Mouse (Mus musculus): ENCODE results near the gene Mpzl1.
"Not testable (repeated sequence)": the region's sequence is repeated elsewhere in the genome, so short reads cannot be mapped to it uniquely, and the experiment has no call there.

Mpzl1 gene

DNA sequence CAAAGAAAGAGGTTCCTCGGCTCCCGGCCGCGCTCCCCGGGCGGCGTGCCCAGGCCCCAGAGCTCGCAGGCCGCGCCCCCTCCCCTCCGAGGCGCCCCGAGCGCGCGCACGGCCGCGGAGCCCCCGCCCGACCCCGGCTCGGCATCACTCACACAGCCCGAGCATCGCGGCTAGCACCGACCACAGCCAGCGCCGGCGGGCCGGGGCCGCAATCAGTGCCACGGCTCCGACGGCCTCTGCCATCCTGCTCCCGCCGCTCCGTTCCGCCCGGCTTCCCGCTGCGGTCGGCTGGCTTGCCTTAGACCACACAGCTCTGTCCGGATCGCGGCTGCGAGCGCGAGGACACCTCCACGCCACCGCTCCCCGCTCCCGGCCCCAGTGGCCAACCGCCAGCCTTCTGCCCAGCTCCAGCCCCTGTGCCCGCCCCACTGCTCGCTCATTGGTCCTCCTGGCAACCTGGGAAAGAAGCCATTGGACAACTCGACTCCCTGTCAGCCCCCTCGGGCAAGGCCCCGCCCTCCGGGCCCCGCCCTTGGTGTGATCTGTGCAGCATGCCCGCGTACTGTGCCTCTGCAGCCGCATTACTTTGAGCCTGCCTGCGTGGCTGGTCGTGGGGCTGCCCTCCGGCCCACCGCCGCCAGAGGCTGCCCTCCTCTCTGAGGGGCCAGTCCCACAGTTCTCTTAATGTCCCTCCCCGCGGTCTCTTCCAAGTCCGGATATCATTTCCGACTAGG is at the start of gene Mpzl1:
Gene Mpzl1, minus strand, starts transcription at position 388 of the 734 bp plus-strand sequence.
- no peaks in the 10 kb centered on the region for H3K27me3 ChIP-seq (ENCODE audit: insufficient read depth, low read length)
- peaks cover 6% of the 10 kb centered on the region; the same call in 1 of the 2 replicates for H3K36me3 ChIP-seq (ENCODE audit: insufficient read depth, low read length)
- no peaks in the 10 kb centered on the region for H3K9me3 ChIP-seq (ENCODE audit: low read length)
- H3K4me1 ChIP-seq (replicated peaks; ENCODE audit: low read depth, low read length) = peaks cover 60% of the 10 kb centered on the region
- peak within 1 kb of the TSS; percentile 89 for H3K4me3 ChIP-seq (replicated peaks; ENCODE audit: low read length)
- TF ChIP-seq CTCF (conservative IDR thresholded peaks at IDR 0.05; ENCODE audit: low read length) = no peak
- TF ChIP-seq POU5F1 (IDR thresholded peaks at IDR 0.05; ENCODE audit: borderline replicate concordance, low read length) = no peak
- no peak for TF ChIP-seq NANOG (IDR thresholded peaks at IDR 0.05; ENCODE audit: borderline replicate concordance, low read length)

DNA sequence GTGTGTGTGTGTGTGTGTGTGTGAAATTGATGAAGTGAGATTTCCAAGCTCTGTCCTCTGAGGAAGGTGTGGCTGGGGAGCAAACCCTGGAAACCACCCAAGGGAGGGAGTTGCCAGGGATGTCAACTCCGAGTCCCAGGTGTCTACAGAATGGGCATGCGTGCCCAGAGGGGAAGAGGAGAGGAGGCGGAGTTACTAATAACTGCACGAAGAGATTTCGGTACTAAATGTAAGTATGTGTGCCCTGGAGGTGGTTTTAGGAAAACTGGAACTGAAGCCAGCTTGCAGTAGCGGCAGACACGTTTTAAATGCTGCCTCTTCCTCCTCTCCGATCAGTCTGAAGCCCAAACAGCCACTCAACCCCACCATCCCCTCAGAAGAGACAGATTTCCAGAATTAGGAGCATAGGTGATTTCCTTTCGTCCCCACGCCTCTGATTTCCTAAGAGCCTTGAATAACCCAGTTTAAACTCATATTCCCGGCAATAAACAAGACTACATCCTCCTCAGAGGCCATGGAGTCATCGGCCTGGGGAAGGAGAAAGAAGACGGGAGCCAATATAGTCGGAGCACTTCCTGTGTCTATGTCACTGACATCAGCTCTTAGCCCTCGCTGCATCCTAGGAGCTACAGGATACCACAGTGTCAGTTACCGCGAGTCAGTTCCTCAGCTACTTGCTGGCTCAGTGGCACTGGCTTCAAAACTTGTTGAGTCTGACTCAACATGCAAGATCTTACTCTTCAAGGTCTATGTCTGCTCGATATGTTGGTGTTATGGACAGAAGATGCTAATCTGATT is 47.9 kb upstream of the Mpzl1 start:
- Histone ChIP-seq H3K4me1 (replicated peaks; ENCODE audit: low read depth, low read length) (peaks cover 25% of the 10 kb centered on the region), H3K36me3 (ENCODE audit: insufficient read depth, low read length) (no peaks in the 10 kb centered on the region), H3K4me3 (replicated peaks; ENCODE audit: low read length) (no peak overlapping the region), H3K9me3 (ENCODE audit: low read length) (no peaks in the 10 kb centered on the region), H3K27me3 (ENCODE audit: insufficient read depth, low read length) (peaks cover 6% of the 10 kb centered on the region; the same call in 1 of the 2 replicates)
- TF ChIP-seq POU5F1 (IDR thresholded peaks at IDR 0.05; ENCODE audit: borderline replicate concordance, low read length) (no peak), NANOG (IDR thresholded peaks at IDR 0.05; ENCODE audit: borderline replicate concordance, low read length) (no peak), CTCF (conservative IDR thresholded peaks at IDR 0.05; ENCODE audit: low read length) (no peak)

DNA sequence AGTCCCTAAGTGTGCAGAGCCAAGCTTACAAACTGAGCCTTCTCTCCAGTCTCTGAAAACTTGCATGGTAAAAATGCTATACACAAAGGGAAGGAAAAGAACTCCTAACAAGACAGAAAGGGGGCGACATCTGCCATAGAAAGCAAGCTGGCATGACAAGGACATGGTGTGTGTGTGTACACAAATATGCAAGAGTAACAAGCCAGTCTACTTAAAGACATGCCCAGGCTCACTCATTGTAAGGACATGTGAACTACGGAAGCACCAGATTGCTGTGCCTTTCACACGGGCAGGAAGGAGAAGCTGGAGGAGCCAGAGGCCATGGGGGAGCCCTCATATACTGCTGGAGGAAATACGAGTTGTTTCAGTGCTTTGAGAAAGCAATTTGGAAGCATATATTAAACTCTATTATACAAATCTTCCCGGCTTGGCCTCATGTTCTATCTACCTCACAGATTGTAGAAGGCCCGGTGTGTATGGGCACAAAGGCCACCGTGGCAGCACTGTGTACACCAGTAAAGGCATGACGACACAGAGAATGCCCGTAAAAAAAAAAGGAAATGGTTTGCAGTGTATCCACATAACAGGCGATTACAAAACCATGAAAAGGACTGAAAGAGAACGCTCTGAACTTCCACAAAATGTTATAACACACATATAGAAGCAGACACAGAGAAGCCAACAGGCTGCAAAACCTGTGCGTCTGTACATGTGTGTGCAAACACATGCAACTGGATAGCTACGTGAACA is 46.9 kb upstream of the Mpzl1 start:
- Histone ChIP-seq H3K9me3 (ENCODE audit: low read length) (no peaks in the 10 kb centered on the region), H3K4me1 (replicated peaks; ENCODE audit: low read depth, low read length) (peaks cover 22% of the 10 kb centered on the region), H3K27me3 (ENCODE audit: insufficient read depth, low read length) (no peaks in the 10 kb centered on the region; the same call in 1 of the 2 replicates), H3K4me3 (replicated peaks; ENCODE audit: low read length) (no peak overlapping the region), H3K36me3 (ENCODE audit: insufficient read depth, low read length) (no peaks in the 10 kb centered on the region)
- no peak for TF ChIP-seq NANOG (IDR thresholded peaks at IDR 0.05; ENCODE audit: borderline replicate concordance, low read length)
- TF ChIP-seq CTCF (conservative IDR thresholded peaks at IDR 0.05; ENCODE audit: low read length) = no peak
- no peak for TF ChIP-seq POU5F1 (IDR thresholded peaks at IDR 0.05; ENCODE audit: borderline replicate concordance, low read length)

DNA sequence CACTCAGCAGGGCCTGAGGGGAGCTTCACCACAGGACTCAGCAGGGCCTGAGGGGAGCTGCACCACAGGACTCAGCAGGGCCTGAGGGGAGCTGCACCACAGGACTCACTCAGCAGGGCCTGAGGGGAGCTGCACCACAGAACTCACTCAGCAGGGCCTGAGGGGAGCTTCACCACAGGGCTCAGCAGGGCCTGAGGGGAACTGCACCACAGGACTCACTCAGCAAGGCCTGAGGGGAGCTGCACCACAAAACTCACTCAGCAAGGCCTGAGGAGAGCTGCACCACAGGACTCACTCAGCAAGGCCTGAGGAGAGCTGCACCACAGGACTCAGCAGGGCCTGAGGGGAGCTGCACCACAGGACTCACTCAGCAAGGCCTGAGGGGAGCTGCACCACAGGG is 45.7 kb upstream of the Mpzl1 start:
- H3K36me3 ChIP-seq (ENCODE audit: insufficient read depth, low read length); H3K4me3 ChIP-seq (replicated peaks; ENCODE audit: low read length); H3K27me3 ChIP-seq (ENCODE audit: insufficient read depth, low read length); H3K9me3 ChIP-seq (ENCODE audit: low read length): not testable (repeated sequence)
- peaks cover 22% of the 10 kb centered on the region for H3K4me1 ChIP-seq (replicated peaks; ENCODE audit: low read depth, low read length)

DNA sequence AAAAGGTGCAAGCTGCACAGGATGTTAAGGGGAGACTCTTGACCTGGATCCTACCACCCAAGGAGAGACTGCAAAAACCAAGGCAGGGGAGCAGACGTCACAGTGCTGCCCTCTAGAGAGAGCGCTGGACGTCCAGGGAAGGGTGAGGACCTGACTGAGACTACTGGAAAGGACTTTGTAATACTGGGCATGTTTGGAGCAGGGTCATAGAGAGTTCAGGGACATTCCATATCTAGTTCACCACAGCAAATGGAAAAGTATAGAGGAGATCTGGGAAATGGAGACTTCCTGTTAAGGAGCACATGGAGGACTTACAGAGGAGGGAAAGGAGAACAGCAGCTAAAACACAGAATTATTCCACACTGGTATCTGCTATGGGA is 45.3 kb upstream of the Mpzl1 start:
- no peak overlapping the region for H3K4me3 ChIP-seq (replicated peaks; ENCODE audit: low read length)
- TF ChIP-seq NANOG (IDR thresholded peaks at IDR 0.05; ENCODE audit: borderline replicate concordance, low read length) = no peak
- TF ChIP-seq CTCF (conservative IDR thresholded peaks at IDR 0.05; ENCODE audit: low read length) = no peak
- TF ChIP-seq POU5F1 (IDR thresholded peaks at IDR 0.05; ENCODE audit: borderline replicate concordance, low read length) = no peak
- no peaks in the 10 kb centered on the region for H3K9me3 ChIP-seq (ENCODE audit: low read length)
- no peaks in the 10 kb centered on the region for H3K36me3 ChIP-seq (ENCODE audit: insufficient read depth, low read length)
- H3K27me3 ChIP-seq (ENCODE audit: insufficient read depth, low read length) = no peaks in the 10 kb centered on the region; the same call in 1 of the 2 replicates
- peaks cover 22% of the 10 kb centered on the region for H3K4me1 ChIP-seq (replicated peaks; ENCODE audit: low read depth, low read length)

DNA sequence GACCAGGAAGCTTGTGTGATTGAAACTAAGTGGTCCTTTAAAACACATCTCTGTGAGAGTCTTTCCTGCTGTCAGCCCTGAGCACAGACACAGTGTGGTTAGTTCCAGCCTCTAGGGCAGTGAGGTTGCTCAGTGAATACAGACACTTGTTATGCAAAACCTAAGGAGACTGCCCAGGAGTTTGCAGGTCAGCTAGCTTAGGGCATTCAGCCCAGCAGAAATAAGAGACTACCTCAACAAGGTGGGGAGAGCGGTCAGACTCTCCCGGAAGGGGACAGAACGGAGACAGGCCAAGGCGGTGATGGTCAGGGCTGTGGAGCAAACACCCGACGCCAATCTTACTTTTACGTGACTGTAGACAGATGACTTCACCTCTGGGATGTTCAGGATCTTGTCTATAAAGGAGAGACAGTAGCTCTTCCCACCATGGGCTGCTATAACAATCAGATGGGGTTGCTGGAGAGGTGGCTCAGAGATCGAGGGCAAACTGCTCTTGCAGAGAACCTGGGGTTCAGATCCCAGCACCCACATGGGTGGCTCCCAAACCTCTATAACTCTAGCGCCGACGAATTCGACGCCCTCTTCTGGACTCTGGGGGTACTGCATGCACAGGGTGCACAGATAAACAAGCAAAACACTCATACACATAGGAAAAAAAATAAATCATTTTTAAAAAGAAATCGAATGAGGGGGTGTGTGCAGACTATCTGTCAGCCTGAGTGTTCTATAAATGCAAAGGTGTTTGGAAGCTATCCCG is 44.7 kb upstream of the Mpzl1 start:
- TF ChIP-seq POU5F1 (IDR thresholded peaks at IDR 0.05; ENCODE audit: borderline replicate concordance, low read length) = no peak
- TF ChIP-seq CTCF (conservative IDR thresholded peaks at IDR 0.05; ENCODE audit: low read length) = peak; percentile 98
- no peaks in the 10 kb centered on the region for H3K9me3 ChIP-seq (ENCODE audit: low read length)

DNA sequence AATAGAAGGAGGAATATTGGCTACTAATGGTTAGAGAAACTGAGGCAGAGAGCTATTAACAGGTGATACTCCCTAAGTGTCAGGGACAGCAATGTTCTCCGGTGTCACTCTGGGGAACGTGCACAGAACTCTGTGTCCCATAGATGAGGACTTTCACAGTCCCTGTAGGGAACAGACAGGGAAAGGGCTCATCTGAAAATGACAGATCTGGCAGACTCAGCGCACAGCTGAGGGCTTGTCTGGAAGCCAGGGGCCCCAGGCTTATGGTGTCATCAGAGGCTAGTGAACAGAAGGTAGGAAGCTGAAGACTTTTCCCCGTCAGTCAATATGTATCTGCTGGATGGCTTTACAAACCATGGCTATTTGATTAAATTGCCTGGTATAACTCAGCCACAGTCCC is 43.2 kb upstream of the Mpzl1 start:
- Histone ChIP-seq H3K9me3 (ENCODE audit: low read length) (no peaks in the 10 kb centered on the region), H3K4me1 (replicated peaks; ENCODE audit: low read depth, low read length) (peaks cover 22% of the 10 kb centered on the region), H3K4me3 (replicated peaks; ENCODE audit: low read length) (no peak overlapping the region), H3K36me3 (ENCODE audit: insufficient read depth, low read length) (no peaks in the 10 kb centered on the region), H3K27me3 (ENCODE audit: insufficient read depth, low read length) (no peaks in the 10 kb centered on the region; the same call in 1 of the 2 replicates)
- TF ChIP-seq CTCF (conservative IDR thresholded peaks at IDR 0.05; ENCODE audit: low read length) (no peak), NANOG (IDR thresholded peaks at IDR 0.05; ENCODE audit: borderline replicate concordance, low read length) (no peak), POU5F1 (IDR thresholded peaks at IDR 0.05; ENCODE audit: borderline replicate concordance, low read length) (no peak)

More for the DNA sequence above, 44.7 kb upstream of the Mpzl1 start:
- Histone ChIP-seq H3K4me1 (replicated peaks; ENCODE audit: low read depth, low read length) (peaks cover 22% of the 10 kb centered on the region), H3K4me3 (replicated peaks; ENCODE audit: low read length) (peak overlapping the region; percentile 45), H3K36me3 (ENCODE audit: insufficient read depth, low read length) (no peaks in the 10 kb centered on the region), H3K27me3 (ENCODE audit: insufficient read depth, low read length) (no peaks in the 10 kb centered on the region; the same call in 1 of the 2 replicates)

DNA sequence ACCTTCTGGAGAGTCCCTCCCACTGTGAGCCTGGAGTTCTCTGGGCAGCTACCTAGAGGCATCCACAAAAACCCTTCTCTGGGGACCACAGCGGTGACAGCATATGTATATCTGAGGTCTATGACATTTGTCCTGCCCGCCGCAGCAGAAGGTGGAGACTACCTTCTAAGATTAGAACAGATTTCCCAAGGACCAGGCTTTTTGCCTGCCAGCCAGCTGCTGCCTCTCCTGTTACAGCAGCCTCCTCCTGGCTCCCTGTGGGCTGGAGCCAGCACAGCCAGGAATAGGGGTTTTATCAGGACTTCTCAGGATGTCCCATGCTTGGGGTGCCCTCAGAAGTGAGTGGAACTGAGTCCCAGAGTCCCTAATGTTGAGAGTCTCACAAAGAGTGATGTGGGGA is 42.7 kb upstream of the Mpzl1 start:
- Histone ChIP-seq H3K36me3 (ENCODE audit: insufficient read depth, low read length) (no peaks in the 10 kb centered on the region), H3K4me3 (replicated peaks; ENCODE audit: low read length) (no peak overlapping the region), H3K9me3 (ENCODE audit: low read length) (no peaks in the 10 kb centered on the region), H3K4me1 (replicated peaks; ENCODE audit: low read depth, low read length) (peaks cover 22% of the 10 kb centered on the region), H3K27me3 (ENCODE audit: insufficient read depth, low read length) (no peaks in the 10 kb centered on the region; the same call in 1 of the 2 replicates)
- TF ChIP-seq POU5F1 (IDR thresholded peaks at IDR 0.05; ENCODE audit: borderline replicate concordance, low read length) = no peak
- no peak for TF ChIP-seq CTCF (conservative IDR thresholded peaks at IDR 0.05; ENCODE audit: low read length)
- TF ChIP-seq NANOG (IDR thresholded peaks at IDR 0.05; ENCODE audit: borderline replicate concordance, low read length) = no peak
